Mouse (Mus musculus) thymus, postnatal 36 days (tissue): ENCODE data around the gene Cd209e.
"Not testable (repeated sequence)": the region's sequence is repeated elsewhere in the genome, so short reads cannot be mapped to it uniquely, and the experiment has no call there.

Source experiments
- DNase-seq, 2 experiments: peaks; one replicate each; pipeline ENCODE4 v3.0.0; 2022; ENCODE audit warnings: mixed read lengths in 2 of 2

Gene Cd209e

GRCm38 (mm10) chr8:3854209-3854608 is at the start of gene Cd209e:
TSS of gene Cd209e (minus strand) at chr8:3854309.
- DNase-seq, result no peak

GRCm38 (mm10) chr8:3878455-3878854 is 24.3 kb upstream of the Cd209e start, which contains the start of gene Cd209d:
TSS of gene Cd209d (minus strand) at chr8:3878555.
- DNase-seq, result no peak

- no peak for DNase-seq
Observed at GRCm38 (mm10) chr8:3876121-3876520, 22.0 kb upstream of the Cd209e start.

DNA sequence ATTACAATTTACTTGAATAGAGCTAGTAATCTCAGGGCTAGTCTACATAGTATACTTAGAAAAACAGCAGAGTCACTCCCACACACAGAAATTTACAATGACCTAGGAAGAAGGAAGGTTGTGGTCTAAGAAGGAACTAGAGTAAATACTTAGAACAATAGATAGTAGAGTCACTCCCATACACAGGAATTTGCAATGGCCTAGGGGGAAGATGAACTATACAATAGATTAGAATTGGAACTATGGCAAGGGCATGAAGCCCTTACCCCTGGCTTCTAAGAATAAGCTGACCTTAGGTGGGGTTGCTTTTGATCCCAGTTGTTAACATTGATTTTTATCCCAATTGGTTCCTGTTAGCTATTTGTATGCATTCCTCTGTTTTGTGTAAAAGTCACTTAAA is 8.6 kb upstream of the Cd209e start:
- not testable (repeated sequence) for DNase-seq

- DNase-seq, result peak; percentile 4 to 47
Observed at GRCm38 (mm10) chr8:3803091-3803490, 51.0 kb downstream of the Cd209e start.
